Mouse (Mus musculus): ENCODE results near the gene Med22. TPM values are rescaled to one million over a fixed set of nuclear protein-coding genes. Genes with fewer than 3 reads are reported as not detected.
"Not testable (repeated sequence)": the region's sequence is repeated elsewhere in the genome, so short reads cannot be mapped to it uniquely, and the experiment has no call there.

The Med22 gene
- polyA plus RNA-seq, 1 experiment from 2014 or later = 58.7 TPM

- Histone ChIP-seq H3K27ac (no peak overlapping the region), H3K4me2 (replicated peaks) (no peak overlapping the region; the same call in 1 of the 2 replicates), H3K9me3 (no peaks in the 10 kb centered on the region), H3K4me3 (no peak overlapping the region), H3K36me3 (peaks cover 58% of the 10 kb centered on the region), H3K4me1 (peaks cover 28% of the 10 kb centered on the region), H3K9ac (no peak overlapping the region), H3K27me3 (no peaks in the 10 kb centered on the region)
- no peak for ATAC-seq (ENCODE audit: low FRiP score, low read depth)
- WGBS = 81% methylated on average over 1 of the region's 1 CpGs
Measured at GRCm38 (mm10) chr2:26900731-26901130, 9.7 kb downstream of the Med22 start.

- Histone ChIP-seq H3K9me3 (no peaks in the 10 kb centered on the region), H3K4me2 (replicated peaks) (no peak overlapping the region), H3K36me3 (peaks cover 85% of the 10 kb centered on the region), H3K27me3 (no peaks in the 10 kb centered on the region), H3K27ac (no peak overlapping the region), H3K4me3 (no peak overlapping the region), H3K9ac (no peak overlapping the region), H3K4me1 (peaks cover 2% of the 10 kb centered on the region)
- no peak for ATAC-seq (ENCODE audit: low FRiP score, low read depth)
- 92% methylated on average over 4 of the region's 4 CpGs for WGBS
Measured at GRCm38 (mm10) chr2:26895898-26896297, 14.6 kb downstream of the Med22 start.

- not testable (repeated sequence) for H3K4me1 ChIP-seq; H3K4me3 ChIP-seq; H3K4me2 ChIP-seq (replicated peaks); H3K27ac ChIP-seq; ATAC-seq (ENCODE audit: low FRiP score, low read depth); H3K27me3 ChIP-seq; H3K9me3 ChIP-seq; H3K9ac ChIP-seq
- peaks cover 37% of the 10 kb centered on the region for H3K36me3 ChIP-seq
- WGBS = 62% methylated on average over 4 of the region's 4 CpGs
Measured at GRCm38 (mm10) chr2:26886170-26886569, 24.3 kb downstream of the Med22 start.

GRCm38 (mm10) chr2:26885541-26885940 is 24.9 kb downstream of the Med22 start:
- ATAC-seq (ENCODE audit: low FRiP score, low read depth); H3K4me1 ChIP-seq: not testable (repeated sequence)

GRCm38 (mm10) chr2:26878571-26878970 is 31.9 kb downstream of the Med22 start:
- no peaks in the 10 kb centered on the region for H3K36me3 ChIP-seq
- no peak overlapping the region for H3K4me2 ChIP-seq (replicated peaks)
- no peak overlapping the region for H3K27ac ChIP-seq
- H3K9ac ChIP-seq = no peak overlapping the region
- no peak for ATAC-seq (ENCODE audit: low FRiP score, low read depth)
- H3K9me3 ChIP-seq = peaks cover 10% of the 10 kb centered on the region
- H3K4me1 ChIP-seq = no peaks in the 10 kb centered on the region
- H3K4me3 ChIP-seq = no peak overlapping the region
- H3K27me3 ChIP-seq = no peaks in the 10 kb centered on the region

More at GRCm38 (mm10) chr2:26885541-26885940, 24.9 kb downstream of the Med22 start:
- not testable (repeated sequence) for H3K4me3 ChIP-seq; H3K9me3 ChIP-seq; H3K9ac ChIP-seq; H3K27ac ChIP-seq; H3K27me3 ChIP-seq; H3K4me2 ChIP-seq (replicated peaks)
- peaks cover 30% of the 10 kb centered on the region for H3K36me3 ChIP-seq
- WGBS = 94% methylated on average over 2 of the region's 2 CpGs

GRCm38 (mm10) chr2:26870666-26871065 is 39.8 kb downstream of the Med22 start:
- Histone ChIP-seq H3K27ac (no peak overlapping the region), H3K4me1 (no peaks in the 10 kb centered on the region), H3K36me3 (no peaks in the 10 kb centered on the region), H3K4me2 (replicated peaks) (no peak overlapping the region), H3K27me3 (0 out of 2 replicates have a peak, but pooled peaks cover 3% of the 10 kb centered on the region), H3K9ac (no peak overlapping the region), H3K4me3 (no peak overlapping the region), H3K9me3 (no peaks in the 10 kb centered on the region)
- WGBS = 58% methylated on average over 6 of the region's 6 CpGs
- no peak for ATAC-seq (ENCODE audit: low FRiP score, low read depth)

GRCm38 (mm10) chr2:26864879-26865278 is 45.6 kb downstream of the Med22 start, which contains the start of gene Abo:
Gene Abo, minus strand, starts transcription at chr2:26864979.
- no peak within 1 kb of the TSS for H3K27ac ChIP-seq
- no peak within 1 kb of the TSS for H3K4me3 ChIP-seq
- 0 out of 2 replicates have a peak, but pooled peaks cover 3% of the 10 kb centered on the region for H3K27me3 ChIP-seq
- H3K9me3 ChIP-seq = no peaks in the 10 kb centered on the region
- no peak for ATAC-seq (ENCODE audit: low FRiP score, low read depth)
- H3K4me1 ChIP-seq = no peaks in the 10 kb centered on the region
- H3K9ac ChIP-seq = no peak within 1 kb of the TSS
- WGBS = 57% methylated on average over 3 of the region's 3 CpGs
- H3K4me2 ChIP-seq (replicated peaks) = no peak within 1 kb of the TSS
- H3K36me3 ChIP-seq = no peaks in the 10 kb centered on the region

- no peaks in the 10 kb centered on the region for H3K27me3 ChIP-seq
- no peak overlapping the region for H3K27ac ChIP-seq
- no peaks in the 10 kb centered on the region for H3K4me1 ChIP-seq
- WGBS = 80% methylated on average over 3 of the region's 3 CpGs
- no peak overlapping the region for H3K4me2 ChIP-seq (replicated peaks)
- H3K9me3 ChIP-seq = no peaks in the 10 kb centered on the region
- ATAC-seq (ENCODE audit: low FRiP score, low read depth) = no peak
- no peak overlapping the region for H3K9ac ChIP-seq
- H3K36me3 ChIP-seq = no peaks in the 10 kb centered on the region
- no peak overlapping the region for H3K4me3 ChIP-seq
Measured at GRCm38 (mm10) chr2:26862856-26863255, 47.6 kb downstream of the Med22 start.

Other genes with a start within 250 kb of the Med22 start
- gene Lcn4, start 239.4 kb downstream of the Med22 start, polyA plus RNA-seq (2015; fragmentation: Nextera tagmentation; extraction: Ambion mirVana) = not detected in 2 replicates
- not detected in 2 replicates for gene Abo, start 45.7 kb downstream of the Med22 start, polyA plus RNA-seq (2015; fragmentation: Nextera tagmentation; extraction: Ambion mirVana)
- gene Surf6, start 7.8 kb downstream of the Med22 start, polyA plus RNA-seq (2015; fragmentation: Nextera tagmentation; extraction: Ambion mirVana) = 30.7 and 31.5 TPM in 2 replicates
- 647 and 667 TPM in 2 replicates for gene Rpl7a, start 87 bp upstream of the Med22 start, polyA plus RNA-seq (2015; fragmentation: Nextera tagmentation; extraction: Ambion mirVana)
- gene Surf2, start 5.7 kb upstream of the Med22 start, polyA plus RNA-seq (2015; fragmentation: Nextera tagmentation; extraction: Ambion mirVana) = 42.0 and 48.8 TPM in 2 replicates
- 58.1 and 58.7 TPM in 2 replicates for gene Surf1, start 5.9 kb upstream of the Med22 start, polyA plus RNA-seq (2015; fragmentation: Nextera tagmentation; extraction: Ambion mirVana)
- 254 and 280 TPM in 2 replicates for gene Surf4, start 23.3 kb upstream of the Med22 start, polyA plus RNA-seq (2015; fragmentation: Nextera tagmentation; extraction: Ambion mirVana)
- not detected in 2 replicates for gene Stkld1, start 23.4 kb upstream of the Med22 start, polyA plus RNA-seq (2015; fragmentation: Nextera tagmentation; extraction: Ambion mirVana)
- gene Rexo4, start 53.7 kb upstream of the Med22 start, polyA plus RNA-seq (2015; fragmentation: Nextera tagmentation; extraction: Ambion mirVana) = 48.6 and 52.9 TPM in 2 replicates
- gene Adamts13, start 62.7 kb upstream of the Med22 start, polyA plus RNA-seq (2015; fragmentation: Nextera tagmentation; extraction: Ambion mirVana) = not detected in 2 replicates
- 96.3 and 102 TPM in 2 replicates for gene Cacfd1, start 99.2 kb upstream of the Med22 start, polyA plus RNA-seq (2015; fragmentation: Nextera tagmentation; extraction: Ambion mirVana)
- 0.75 and 0.77 TPM in 2 replicates for gene Slc2a6, start 117.3 kb upstream of the Med22 start, polyA plus RNA-seq (2015; fragmentation: Nextera tagmentation; extraction: Ambion mirVana)
- gene Mymk, start 161.5 kb upstream of the Med22 start, polyA plus RNA-seq (2015; fragmentation: Nextera tagmentation; extraction: Ambion mirVana) = 43.3 and 49.0 TPM in 2 replicates
- gene Adamtsl2, start 168.7 kb upstream of the Med22 start, polyA plus RNA-seq (2015; fragmentation: Nextera tagmentation; extraction: Ambion mirVana) = 13.3 and 13.8 TPM in 2 replicates
- gene Fam163b, start 231.8 kb upstream of the Med22 start, polyA plus RNA-seq (2015; fragmentation: Nextera tagmentation; extraction: Ambion mirVana) = 0.46 and 0.52 TPM in 2 replicates

Data from limb, embryonic 13.5 days (tissue).